In genomic region chr1:182511073-182511472, GRCm38 (mm10) we compare ENCODE assay signal across 20 mouse cellular contexts. TPM values are rescaled to one million over a fixed set of nuclear protein-coding genes. Genes with fewer than 3 reads are reported as not detected.
"Had no signal": no experiment of that assay in that cellular context is flagged by ENCODE, and none has a peak within 500 bp of the region (broad histone marks: within the 10 kb centered on the region; RNA-seq: fewer than 3 reads in every experiment).

No protein-coding gene starts in this region.

- ATAC-seq: liver, postnatal 0 days; midbrain, embryonic 15.5 days had no signal

- H3K9ac ChIP-seq: limb, embryonic 12.5 days; limb, embryonic 15.5 days; liver, embryonic 14.5 days; liver, postnatal 0 days; midbrain, embryonic 12.5 days; midbrain, embryonic 15.5 days; neural tube, embryonic 13.5 days; stomach, embryonic 15.5 days had no signal

- H3K4me3 ChIP-seq: limb, embryonic 12.5 days; limb, embryonic 15.5 days; midbrain, embryonic 12.5 days; midbrain, embryonic 15.5 days; neural tube, embryonic 13.5 days; stomach, embryonic 15.5 days had no signal

- H3K27ac ChIP-seq: limb, embryonic 12.5 days; limb, embryonic 15.5 days; liver, embryonic 14.5 days; midbrain, embryonic 12.5 days; midbrain, embryonic 15.5 days; neural tube, embryonic 13.5 days; stomach, embryonic 15.5 days had no signal

- H3K4me2 ChIP-seq: limb, embryonic 12.5 days; limb, embryonic 15.5 days; liver, embryonic 11.5 days; midbrain, embryonic 12.5 days; midbrain, embryonic 15.5 days; neural tube, embryonic 13.5 days; stomach, embryonic 15.5 days had no signal

- DNase-seq: kidney, adult 18-20 months; kidney, adult 9 months; kidney, postnatal 14 days; kidney, postnatal 4 days; left cerebral cortex, postnatal 4 days; liver, postnatal 0 days; lung, postnatal 14 days; right cerebral cortex, postnatal 25 days; spleen, adult 18-20 months; thymus, postnatal 25 days had no signal

- H3K9me3 ChIP-seq: limb, embryonic 12.5 days; limb, embryonic 15.5 days; midbrain, embryonic 12.5 days; midbrain, embryonic 15.5 days; neural tube, embryonic 13.5 days; stomach, embryonic 15.5 days had no signal

- H3K27me3 ChIP-seq: limb, embryonic 12.5 days; limb, embryonic 15.5 days; midbrain, embryonic 12.5 days; midbrain, embryonic 15.5 days; neural tube, embryonic 13.5 days; stomach, embryonic 15.5 days had no signal

RNA-seq across cellular contexts. Expression of gene Capn8, which starts 53.7 kb away (rescaled TPM):
- polyA plus RNA-seq: kidney, embryonic 16.5 days; limb, embryonic 12.5 days; limb, embryonic 15.5 days; liver, embryonic 11.5 days; liver, postnatal 0 days; macrophage had no signal
